Mouse (Mus musculus): ENCODE results near the gene Ccdc15.
"Not testable (repeated sequence)": the region's sequence is repeated elsewhere in the genome, so short reads cannot be mapped to it uniquely, and the experiment has no call there.

The Ccdc15 gene

GRCm38 (mm10) chr9:37351266-37351665, 3.0 kb upstream of the Ccdc15 start:
- no peak for DNase-seq (ENCODE audit: low spot score in 2 of 2)

GRCm38 (mm10) chr9:37349050-37349449, 818 bp upstream of the Ccdc15 start:
- no peak for DNase-seq (ENCODE audit: low spot score in 2 of 2)

GRCm38 (mm10) chr9:37347184-37347987, 846 bp downstream of the Ccdc15 start:
- DNase-seq (ENCODE audit: low spot score in 2 of 2): no peak

GRCm38 (mm10) chr9:37345406-37345805, 2.8 kb downstream of the Ccdc15 start:
- no peak for DNase-seq (ENCODE audit: low spot score in 2 of 2)

- DNase-seq (ENCODE audit: low spot score in 2 of 2): no peak
These were observed 18.8 kb downstream of the Ccdc15 start for GRCm38 (mm10) chr9:37329456-37329855.

GRCm38 (mm10) chr9:37301720-37302119, 46.5 kb downstream of the Ccdc15 start:
- DNase-seq (ENCODE audit: low spot score in 2 of 2): no peak

GRCm38 (mm10) chr9:37300501-37300900, 47.7 kb downstream of the Ccdc15 start:
- not testable (repeated sequence) for DNase-seq (ENCODE audit: low spot score in 2 of 2)

- DNase-seq (ENCODE audit: low spot score in 2 of 2): no peak
These were observed 52.6 kb downstream of the Ccdc15 start for GRCm38 (mm10) chr9:37295586-37295985.

GRCm38 (mm10) chr9:37266622-37267021, 81.6 kb downstream of the Ccdc15 start:
- no peak for DNase-seq (ENCODE audit: low spot score in 2 of 2)

- DNase-seq (ENCODE audit: low spot score in 2 of 2): peak; percentile 30 to 55
These were observed 92.4 kb downstream of the Ccdc15 start for GRCm38 (mm10) chr9:37255889-37256225.

- DNase-seq (ENCODE audit: low spot score in 2 of 2): peak; percentile 78 to 83
These were observed 92.9 kb downstream of the Ccdc15 start, which contains the start of gene Slc37a2 for GRCm38 (mm10) chr9:37255149-37255888. Gene Slc37a2 (minus strand): TSS chr9:37255738.

GRCm38 (mm10) chr9:37254531-37255110, 93.6 kb downstream of the Ccdc15 start:
- no peak for DNase-seq (ENCODE audit: low spot score in 2 of 2)

GRCm38 (mm10) chr9:37250631-37251030, 97.6 kb downstream of the Ccdc15 start:
- DNase-seq (ENCODE audit: low spot score in 2 of 2): no peak

- DNase-seq (ENCODE audit: low spot score in 2 of 2): no peak
These were observed 98.3 kb downstream of the Ccdc15 start for GRCm38 (mm10) chr9:37249976-37250375.

- DNase-seq (ENCODE audit: low spot score in 2 of 2): peak in 1 of 2 experiments; percentile 19
These were observed 99.8 kb downstream of the Ccdc15 start for GRCm38 (mm10) chr9:37248381-37248906.

GRCm38 (mm10) chr9:37247429-37247828, 100.8 kb downstream of the Ccdc15 start:
- DNase-seq (ENCODE audit: low spot score in 2 of 2): peak in 1 of 2 experiments; percentile 13

- no peak for DNase-seq (ENCODE audit: low spot score in 2 of 2)
These were observed 102.4 kb downstream of the Ccdc15 start for GRCm38 (mm10) chr9:37245810-37246209.

- no peak for DNase-seq (ENCODE audit: low spot score in 2 of 2)
These were observed 102.8 kb downstream of the Ccdc15 start for GRCm38 (mm10) chr9:37245404-37245803.

GRCm38 (mm10) chr9:37244600-37244999, 103.6 kb downstream of the Ccdc15 start:
- DNase-seq (ENCODE audit: low spot score in 2 of 2): no peak

- no peak for DNase-seq (ENCODE audit: low spot score in 2 of 2)
These were observed 105.5 kb downstream of the Ccdc15 start for GRCm38 (mm10) chr9:37242764-37243163.

GRCm38 (mm10) chr9:37235951-37236737, 112.1 kb downstream of the Ccdc15 start:
- no peak for DNase-seq (ENCODE audit: low spot score in 2 of 2)
